Mouse (Mus musculus) heart, embryonic 11.5 days (tissue): ENCODE data around the gene Fbxl13. TPM values are rescaled to one million over a fixed set of nuclear protein-coding genes. Genes with fewer than 3 reads are reported as not detected.

Experiments used
- ATAC-seq: fragments of 200-750 bp; cut with Nextera tagmentation; replicated peaks from 2 replicates; pipeline ENCODE4 v1.8.0; 2017; ENCODE audit warnings: moderate library complexity; ENCODE audit not compliant: insufficient number of reproducible peaks, low FRiP score, low TSS enrichment
- H3K27ac ChIP-seq: fragments of 300-500 bp; sonication (generic); 2 replicates; pipeline ENCODE4 v1.5.1; 2014; ENCODE audit warnings: mild to moderate bottlenecking, low read depth, low read length
- H3K27me3 ChIP-seq: fragments of 300-500 bp; sonication (generic); 2 replicates; pipeline ENCODE4 v1.6.1; 2014; ENCODE audit warnings: mild to moderate bottlenecking, low read length, mixed read lengths; ENCODE audit not compliant: control insufficient read depth, insufficient read depth
- H3K36me3 ChIP-seq: fragments of 300-500 bp; sonication (generic); 2 replicates; pipeline ENCODE4 v1.6.1; 2014; ENCODE audit warnings: mild to moderate bottlenecking, low read length, moderate library complexity, mixed read lengths; ENCODE audit not compliant: control insufficient read depth, insufficient read depth
- H3K4me1 ChIP-seq: fragments of 300-500 bp; sonication (generic); 2 replicates; pipeline ENCODE4 v1.6.1; 2014; ENCODE audit warnings: low read length; ENCODE audit not compliant: control insufficient read depth, insufficient read depth
- H3K4me2 ChIP-seq: fragments of 300-500 bp; sonication (generic); 2 replicates; pipeline ENCODE4 v1.6.1; 2014; ENCODE audit warnings: mild to moderate bottlenecking, moderate library complexity
- H3K4me3 ChIP-seq: fragments of 300-500 bp; sonication (generic); 2 replicates; pipeline ENCODE4 v1.5.1; 2014; ENCODE audit warnings: low read depth, low read length
- H3K9ac ChIP-seq: fragments of 300-500 bp; sonication (generic); 2 replicates; pipeline ENCODE4 v1.6.1; 2014; ENCODE audit warnings: mild to moderate bottlenecking, low read depth, low read length, moderate library complexity
- H3K9me3 ChIP-seq: fragments of 300-500 bp; sonication (generic); replicated peaks from 2 replicates; pipeline ENCODE4 v1.6.1; 2016; ENCODE audit warnings: low read length; ENCODE audit not compliant: control insufficient read depth
- WGBS: fragments of 180-500 bp; shearing (Covaris S2); extraction: QIAGEN DNeasy Blood & Tissue Kit; methylation state at CpG from one replicate; pipeline ENCODE4 v1.1.7; 2014; ENCODE audit not compliant: insufficient replicate concordance; 5-methylcytosine and 5-hydroxymethylcytosine counted together
- polyA plus RNA-seq: library from polyadenylated mRNA; unstranded; fragments of >200 nt; fragmentation: Nextera tagmentation; extraction: Ambion mirVana; gene quantifications from 2 replicates; pipeline ENCODE4 v1.2.1, GENCODE M21; 2014

The Fbxl13 gene
- polyA plus RNA-seq, 1 experiment from 2014 or later, result 0.06 TPM

GRCm38 (mm10) chr5:21487716-21488115 is 157.7 kb downstream of the Fbxl13 start:
- 84% methylated on average over 3 of the region's 3 CpGs for WGBS
- no peak overlapping the region for H3K9ac ChIP-seq
- H3K4me3 ChIP-seq, result no peak overlapping the region
- H3K4me2 ChIP-seq, result no peak overlapping the region
- ATAC-seq, result no peak
- no peaks in the 10 kb centered on the region for H3K9me3 ChIP-seq
- H3K4me1 ChIP-seq, result no peaks in the 10 kb centered on the region
- no peaks in the 10 kb centered on the region for H3K36me3 ChIP-seq
- H3K27me3 ChIP-seq, result no peaks in the 10 kb centered on the region
- H3K27ac ChIP-seq, result no peak overlapping the region

GRCm38 (mm10) chr5:21487306-21487705 is 158.1 kb downstream of the Fbxl13 start:
- Histone ChIP-seq H3K9ac (no peak overlapping the region), H3K9me3 (no peaks in the 10 kb centered on the region), H3K4me2 (no peak overlapping the region), H3K27ac (no peak overlapping the region), H3K4me3 (no peak overlapping the region), H3K27me3 (no peaks in the 10 kb centered on the region), H3K4me1 (no peaks in the 10 kb centered on the region), H3K36me3 (no peaks in the 10 kb centered on the region)
- 77% methylated on average over 3 of the region's 3 CpGs for whole genome bisulfite sequencing
- no peak for ATAC-seq

GRCm38 (mm10) chr5:21486798-21487197 is 158.6 kb downstream of the Fbxl13 start:
- ATAC-seq, result no peak
- Histone ChIP-seq H3K4me3 (no peak overlapping the region), H3K4me2 (no peak overlapping the region), H3K9me3 (no peaks in the 10 kb centered on the region), H3K36me3 (no peaks in the 10 kb centered on the region), H3K4me1 (no peaks in the 10 kb centered on the region), H3K27ac (no peak overlapping the region), H3K27me3 (no peaks in the 10 kb centered on the region), H3K9ac (no peak overlapping the region)
- 65% methylated on average over 5 of the region's 5 CpGs for WGBS

GRCm38 (mm10) chr5:21485197-21485829 is 160.1 kb downstream of the Fbxl13 start:
- no peak overlapping the region for H3K4me2 ChIP-seq
- H3K4me1 ChIP-seq, result no peaks in the 10 kb centered on the region
- no peak overlapping the region for H3K4me3 ChIP-seq
- 87% methylated on average over 8 of the region's 8 CpGs for WGBS
- H3K9me3 ChIP-seq, result no peaks in the 10 kb centered on the region
- no peaks in the 10 kb centered on the region for H3K27me3 ChIP-seq
- no peak overlapping the region for H3K9ac ChIP-seq
- no peak for ATAC-seq
- no peaks in the 10 kb centered on the region for H3K36me3 ChIP-seq
- H3K27ac ChIP-seq, result no peak overlapping the region

GRCm38 (mm10) chr5:21483275-21483674 is 162.2 kb downstream of the Fbxl13 start:
- Histone ChIP-seq H3K4me3 (no peak overlapping the region), H3K27ac (no peak overlapping the region), H3K9ac (no peak overlapping the region), H3K9me3 (no peaks in the 10 kb centered on the region), H3K36me3 (no peaks in the 10 kb centered on the region), H3K27me3 (no peaks in the 10 kb centered on the region), H3K4me2 (no peak overlapping the region), H3K4me1 (peaks cover 10% of the 10 kb centered on the region; the same call in 1 of the 2 replicates)
- ATAC-seq, result no peak
- 83% methylated on average over 8 of the region's 8 CpGs for WGBS

GRCm38 (mm10) chr5:21482446-21483222 is 162.8 kb downstream of the Fbxl13 start:
- no peak for ATAC-seq
- Histone ChIP-seq H3K27ac (no peak overlapping the region), H3K27me3 (no peaks in the 10 kb centered on the region), H3K4me3 (no peak overlapping the region), H3K4me2 (no peak overlapping the region), H3K36me3 (no peaks in the 10 kb centered on the region), H3K9me3 (no peaks in the 10 kb centered on the region), H3K9ac (no peak overlapping the region), H3K4me1 (peaks cover 10% of the 10 kb centered on the region; the same call in 1 of the 2 replicates)
- 55% methylated on average over 11 of the region's 11 CpGs for WGBS

GRCm38 (mm10) chr5:21481521-21481920 is 163.9 kb downstream of the Fbxl13 start:
- Histone ChIP-seq H3K27me3 (no peaks in the 10 kb centered on the region), H3K36me3 (no peaks in the 10 kb centered on the region), H3K4me3 (no peak overlapping the region), H3K4me2 (no peak overlapping the region), H3K4me1 (peaks cover 10% of the 10 kb centered on the region; the same call in 1 of the 2 replicates), H3K27ac (no peak overlapping the region), H3K9me3 (no peaks in the 10 kb centered on the region), H3K9ac (no peak overlapping the region)
- WGBS, result 84% methylated on average over 6 of the region's 6 CpGs
- ATAC-seq, result no peak

- no peak overlapping the region for H3K4me2 ChIP-seq
- no peak overlapping the region for H3K4me3 ChIP-seq
- no peak for ATAC-seq
- no peaks in the 10 kb centered on the region for H3K36me3 ChIP-seq
- no peak overlapping the region for H3K9ac ChIP-seq
- WGBS, result 77% methylated on average over 5 of the region's 5 CpGs
- no peaks in the 10 kb centered on the region for H3K27me3 ChIP-seq
- no peaks in the 10 kb centered on the region for H3K9me3 ChIP-seq
- H3K27ac ChIP-seq, result no peak overlapping the region
- peaks cover 10% of the 10 kb centered on the region; the same call in 1 of the 2 replicates for H3K4me1 ChIP-seq
Observed at GRCm38 (mm10) chr5:21479746-21480145, 165.7 kb downstream of the Fbxl13 start.
